Mouse (Mus musculus): ENCODE measurements around the gene Gh.

- no peak for TF ChIP-seq POLR2A (IDR thresholded peaks at IDR 0.05; ENCODE audit: insufficient read depth, low read depth, low read length)
- no peak for TF ChIP-seq CTCF (IDR thresholded peaks at IDR 0.05; ENCODE audit: insufficient read depth, low read depth, low read length)
Observed at GRCm38 (mm10) chr11:106302634-106303033, 969 bp upstream of the Gh start.
